Mouse (Mus musculus): ENCODE results near the gene Prr15l.
A peak's percentile ranks its signal among the peaks of the same experiment; 100 is the strongest.

DNA sequence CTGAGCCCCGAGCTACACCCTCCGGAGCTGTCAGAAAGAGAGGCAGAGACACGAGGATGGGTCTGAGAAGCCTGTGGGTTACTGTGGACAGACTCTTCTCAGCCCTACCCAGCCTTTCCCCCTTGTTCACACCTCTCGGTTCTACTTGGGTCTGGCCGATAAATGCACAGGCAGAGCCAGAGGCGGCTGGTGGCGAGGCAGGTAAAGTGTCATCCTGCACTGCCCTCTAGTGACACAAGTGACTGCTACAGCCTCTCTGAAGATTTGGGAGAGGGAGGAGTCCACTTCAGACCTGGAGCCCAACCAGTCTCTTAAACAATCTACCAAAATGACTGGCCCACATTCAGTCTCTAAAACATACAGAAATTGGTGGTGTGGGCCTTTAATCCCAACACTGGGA lies 17.9 kb upstream of the Prr15l start:
- TF ChIP-seq CTCF (IDR thresholded peaks at IDR 0.05; ENCODE audit: low read depth, low read length), result peak; percentile 91
- TF ChIP-seq POLR2A (IDR thresholded peaks at IDR 0.05; ENCODE audit: extremely low read depth, insufficient read depth, low read length), result no peak

All from liver, adult 2 months (tissue).